Mouse (Mus musculus): ENCODE measurements around the gene Per2. TPM values are rescaled to one million over a fixed set of nuclear protein-coding genes. Genes with fewer than 3 reads are reported as not detected.

Per2 gene
- polyA plus RNA-seq, 1 experiment from 2014 or later, result 7.2 TPM

- H3K4me3 ChIP-seq (ENCODE audit: low read depth, low read length), result no peak overlapping the region
- H3K9me3 ChIP-seq (ENCODE audit: control insufficient read depth), result peaks cover 3% of the 10 kb centered on the region; the same call in 1 of the 2 replicates
- no peaks in the 10 kb centered on the region for H3K27me3 ChIP-seq (replicated peaks; ENCODE audit: control insufficient read depth, insufficient read depth, low read length)
- peaks cover 38% of the 10 kb centered on the region for H3K36me3 ChIP-seq (ENCODE audit: control insufficient read depth, insufficient read depth)
- no peak for ATAC-seq
- no peak overlapping the region for H3K4me2 ChIP-seq (replicated peaks; ENCODE audit: low read depth)
- no peak for TF ChIP-seq CTCF (IDR thresholded peaks at IDR 0.05; ENCODE audit: low read depth)
- H3K27ac ChIP-seq (ENCODE audit: low read depth, low read length), result peak overlapping the region; percentile 9; the same call in 1 of the 2 replicates
- H3K9ac ChIP-seq (ENCODE audit: low read depth, low read length), result no peak overlapping the region
- 45% methylated on average over 5 of the region's 5 CpGs for WGBS
- H3K4me1 ChIP-seq (replicated peaks; ENCODE audit: control insufficient read depth, insufficient read depth, low read length), result peaks cover 16% of the 10 kb centered on the region
Observed at GRCm38 (mm10) chr1:91451547-91452084, 7.5 kb downstream of the Per2 start.

GRCm38 (mm10) chr1:91450851-91451250 is 8.3 kb downstream of the Per2 start:
- no peak overlapping the region for H3K4me3 ChIP-seq (ENCODE audit: low read depth, low read length)
- peaks cover 18% of the 10 kb centered on the region for H3K4me1 ChIP-seq (replicated peaks; ENCODE audit: control insufficient read depth, insufficient read depth, low read length)
- ATAC-seq, result no peak
- no peak for TF ChIP-seq CTCF (IDR thresholded peaks at IDR 0.05; ENCODE audit: low read depth)
- H3K27me3 ChIP-seq (replicated peaks; ENCODE audit: control insufficient read depth, insufficient read depth, low read length), result no peaks in the 10 kb centered on the region
- peaks cover 39% of the 10 kb centered on the region for H3K36me3 ChIP-seq (ENCODE audit: control insufficient read depth, insufficient read depth)
- 75% methylated on average over 5 of the region's 5 CpGs for WGBS
- H3K9ac ChIP-seq (ENCODE audit: low read depth, low read length), result no peak overlapping the region
- H3K27ac ChIP-seq (ENCODE audit: low read depth, low read length), result no peak overlapping the region
- no peak overlapping the region for H3K4me2 ChIP-seq (replicated peaks; ENCODE audit: low read depth)
- H3K9me3 ChIP-seq (ENCODE audit: control insufficient read depth), result peaks cover 3% of the 10 kb centered on the region; the same call in 1 of the 2 replicates

- Histone ChIP-seq H3K9me3 (ENCODE audit: control insufficient read depth) (peaks cover 3% of the 10 kb centered on the region; the same call in 1 of the 2 replicates), H3K4me1 (replicated peaks; ENCODE audit: control insufficient read depth, insufficient read depth, low read length) (peaks cover 9% of the 10 kb centered on the region), H3K4me3 (ENCODE audit: low read depth, low read length) (no peak overlapping the region), H3K4me2 (replicated peaks; ENCODE audit: low read depth) (no peak overlapping the region), H3K27ac (ENCODE audit: low read depth, low read length) (peak overlapping the region; percentile 21), H3K9ac (ENCODE audit: low read depth, low read length) (no peak overlapping the region), H3K27me3 (replicated peaks; ENCODE audit: control insufficient read depth, insufficient read depth, low read length) (no peaks in the 10 kb centered on the region), H3K36me3 (ENCODE audit: control insufficient read depth, insufficient read depth) (peaks cover 56% of the 10 kb centered on the region)
- 74% methylated on average over 10 of the region's 10 CpGs for WGBS
- no peak for TF ChIP-seq CTCF (IDR thresholded peaks at IDR 0.05; ENCODE audit: low read depth)
- no peak; the same call in 1 of the 2 replicates for ATAC-seq
Observed at GRCm38 (mm10) chr1:91448688-91449087, 10.4 kb downstream of the Per2 start.

GRCm38 (mm10) chr1:91446511-91446910 is 12.6 kb downstream of the Per2 start:
- Histone ChIP-seq H3K36me3 (ENCODE audit: control insufficient read depth, insufficient read depth) (peaks cover 73% of the 10 kb centered on the region), H3K9ac (ENCODE audit: low read depth, low read length) (no peak overlapping the region), H3K4me2 (replicated peaks; ENCODE audit: low read depth) (no peak overlapping the region), H3K27ac (ENCODE audit: low read depth, low read length) (peak overlapping the region; percentile 43; the same call in 1 of the 2 replicates), H3K27me3 (replicated peaks; ENCODE audit: control insufficient read depth, insufficient read depth, low read length) (no peaks in the 10 kb centered on the region), H3K9me3 (ENCODE audit: control insufficient read depth) (peaks cover 3% of the 10 kb centered on the region; the same call in 1 of the 2 replicates), H3K4me3 (ENCODE audit: low read depth, low read length) (no peak overlapping the region), H3K4me1 (replicated peaks; ENCODE audit: control insufficient read depth, insufficient read depth, low read length) (peaks cover 9% of the 10 kb centered on the region)
- TF ChIP-seq CTCF (IDR thresholded peaks at IDR 0.05; ENCODE audit: low read depth), result no peak
- WGBS, result 88% methylated on average over 4 of the region's 4 CpGs
- ATAC-seq, result no peak

- H3K9ac ChIP-seq (ENCODE audit: low read depth, low read length), result no peak overlapping the region
- WGBS, result 26% methylated on average over 8 of the region's 8 CpGs
- ATAC-seq, result peak; percentile 31; the same call in 1 of the 2 replicates
Observed at GRCm38 (mm10) chr1:91446060-91446459, 13.1 kb downstream of the Per2 start.

GRCm38 (mm10) chr1:91444841-91445830 is 14.0 kb downstream of the Per2 start:
- TF ChIP-seq CTCF (IDR thresholded peaks at IDR 0.05; ENCODE audit: low read depth), result no peak
- H3K9ac ChIP-seq (ENCODE audit: low read depth, low read length), result no peak overlapping the region
- H3K36me3 ChIP-seq (ENCODE audit: control insufficient read depth, insufficient read depth), result peaks cover 81% of the 10 kb centered on the region
- peaks cover 6% of the 10 kb centered on the region; the same call in 1 of the 2 replicates for H3K4me1 ChIP-seq (replicated peaks; ENCODE audit: control insufficient read depth, insufficient read depth, low read length)
- H3K4me3 ChIP-seq (ENCODE audit: low read depth, low read length), result no peak overlapping the region
- WGBS, result 91% methylated on average over 17 of the region's 17 CpGs
- H3K9me3 ChIP-seq (ENCODE audit: control insufficient read depth), result peaks cover 3% of the 10 kb centered on the region; the same call in 1 of the 2 replicates
- H3K27ac ChIP-seq (ENCODE audit: low read depth, low read length), result peak overlapping the region; percentile 43; the same call in 1 of the 2 replicates
- H3K4me2 ChIP-seq (replicated peaks; ENCODE audit: low read depth), result no peak overlapping the region
- no peak for ATAC-seq
- no peaks in the 10 kb centered on the region for H3K27me3 ChIP-seq (replicated peaks; ENCODE audit: control insufficient read depth, insufficient read depth, low read length)

More at GRCm38 (mm10) chr1:91446060-91446459, 13.1 kb downstream of the Per2 start:
- Histone ChIP-seq H3K36me3 (ENCODE audit: control insufficient read depth, insufficient read depth) (peaks cover 77% of the 10 kb centered on the region), H3K27me3 (replicated peaks; ENCODE audit: control insufficient read depth, insufficient read depth, low read length) (no peaks in the 10 kb centered on the region), H3K4me1 (replicated peaks; ENCODE audit: control insufficient read depth, insufficient read depth, low read length) (peaks cover 6% of the 10 kb centered on the region), H3K4me2 (replicated peaks; ENCODE audit: low read depth) (no peak overlapping the region), H3K27ac (ENCODE audit: low read depth, low read length) (peak overlapping the region; percentile 43; the same call in 1 of the 2 replicates), H3K9me3 (ENCODE audit: control insufficient read depth) (peaks cover 3% of the 10 kb centered on the region; the same call in 1 of the 2 replicates), H3K4me3 (ENCODE audit: low read depth, low read length) (no peak overlapping the region)
- 0 out of 2 replicates have a peak, but pooled peaks have one; percentile 22 for TF ChIP-seq CTCF (IDR thresholded peaks at IDR 0.05; ENCODE audit: low read depth)
